Mouse (Mus musculus): ENCODE data around the gene Gm42906.

GRCm38 (mm10) chr5:151296244-151296643 is 131.7 kb downstream of the Gm42906 start:
- TF ChIP-seq CTCF (IDR thresholded peaks at IDR 0.05; ENCODE audit: insufficient read depth, low read depth, low read length) = no peak
- no peak for TF ChIP-seq POLR2A (IDR thresholded peaks at IDR 0.05; ENCODE audit: insufficient read depth, low read depth, low read length)

Data from olfactory bulb, adult 2 months (tissue).